Mouse (Mus musculus) limb, embryonic 14.5 days (tissue): ENCODE measurements around the gene Sf3b3. TPM values are rescaled to one million over a fixed set of nuclear protein-coding genes. Genes with fewer than 3 reads are reported as not detected.

Experiments
- ATAC-seq: fragments of 200-750 bp; cut with Nextera tagmentation; 2 replicates; pipeline ENCODE4 v1.8.0; 2017; ENCODE audit warnings: low read depth, moderate number of reproducible peaks, moderate TSS enrichment; ENCODE audit not compliant: low FRiP score
- DNase-seq: peaks from one replicate; pipeline ENCODE4 v3.0.0-alpha.2; 2015; ENCODE audit warnings: low spot score
- H3K27ac ChIP-seq: fragments of 300-500 bp; sonication (generic); replicated peaks from 2 replicates; pipeline ENCODE4 v1.5.1; 2014; ENCODE audit warnings: low read depth, mild to moderate bottlenecking, low read length, moderate library complexity, mixed read lengths
- H3K27me3 ChIP-seq: fragments of 300-500 bp; sonication (generic); 2 replicates; pipeline ENCODE4 v1.6.1; 2014; ENCODE audit warnings: low read length, mixed read lengths; ENCODE audit not compliant: control insufficient read depth, insufficient read depth
- H3K36me3 ChIP-seq: fragments of 300-500 bp; sonication (generic); 2 replicates; pipeline ENCODE4 v1.6.1; 2014; ENCODE audit warnings: mild to moderate bottlenecking, low read length, moderate library complexity, mixed read lengths; ENCODE audit not compliant: control insufficient read depth, insufficient read depth
- H3K4me1 ChIP-seq: fragments of 300-500 bp; sonication (generic); 2 replicates; pipeline ENCODE4 v1.6.1; 2014; ENCODE audit warnings: antibody characterized with exemption, low read length, mixed read lengths; ENCODE audit not compliant: control insufficient read depth, insufficient read depth
- H3K4me2 ChIP-seq: fragments of 300-500 bp; sonication (generic); replicated peaks from 2 replicates; pipeline ENCODE4 v1.6.1; 2014; ENCODE audit warnings: low read depth, mild to moderate bottlenecking, low read length, moderate library complexity; ENCODE audit not compliant: severe bottlenecking
- H3K4me3 ChIP-seq: fragments of 300-500 bp; sonication (generic); replicated peaks from 2 replicates; pipeline ENCODE4 v1.5.1; 2014; ENCODE audit warnings: low read length
- H3K9ac ChIP-seq: fragments of 300-500 bp; sonication (generic); 2 replicates; pipeline ENCODE4 v1.6.1; 2014; ENCODE audit warnings: mild to moderate bottlenecking, low read depth, low read length, moderate library complexity; ENCODE audit not compliant: severe bottlenecking
- H3K9me3 ChIP-seq: fragments of 300-500 bp; sonication (generic); 2 replicates; pipeline ENCODE4 v1.6.1; 2016; ENCODE audit warnings: low read length; ENCODE audit not compliant: control insufficient read depth
- POLR2A ChIP-seq: fragments of 200-500 bp; IDR thresholded peaks from 2 replicates; pipeline ENCODE4 v1.8.0; 2012; ENCODE audit warnings: inconsistent platforms, mild to moderate bottlenecking, moderate library complexity, borderline replicate concordance; ENCODE audit not compliant: insufficient read depth, insufficient read length; ENCODE audit errors: extremely low read depth
- WGBS: fragments of 180-500 bp; shearing (Covaris S2); extraction: QIAGEN DNeasy Blood & Tissue Kit; methylation state at CpG from one replicate; pipeline ENCODE4 v1.1.7; 2014; 5-methylcytosine and 5-hydroxymethylcytosine counted together
- polyA plus RNA-seq, 2 experiments: library from polyadenylated mRNA; depleted of rRNA in 1 of 2; stranded (reverse) in 1 of 2; unstranded in 1 of 2; fragments of >200 nt; fragmentation: Nextera tagmentation in 1 of 2; extraction: Ambion mirVana in 1 of 2; gene quantifications; 2 replicates each; pipeline versions ENCODE4 v1.2.1 to v1.2.3; 2012 to 2014

Sf3b3 gene
- polyA plus RNA-seq, 2 experiments: 92.7 to 132 TPM

- no peak overlapping the region for H3K9ac ChIP-seq
- H3K27ac ChIP-seq: no peak overlapping the region
- no peak for TF ChIP-seq POLR2A
- H3K4me1 ChIP-seq: no peaks in the 10 kb centered on the region
- H3K36me3 ChIP-seq: no peaks in the 10 kb centered on the region
- DNase-seq (no peak), ATAC-seq (no peak)
- H3K4me3 ChIP-seq: no peak overlapping the region
- no peaks in the 10 kb centered on the region for H3K9me3 ChIP-seq
- H3K27me3 ChIP-seq: no peaks in the 10 kb centered on the region
- WGBS: 80% methylated on average over 2 of the region's 2 CpGs
- H3K4me2 ChIP-seq: no peak overlapping the region
These were observed 61.2 kb downstream of the Sf3b3 start for GRCm38 (mm10) chr8:110785366-110785765.

- Histone ChIP-seq H3K9me3 (no peaks in the 10 kb centered on the region), H3K4me2 (no peak overlapping the region), H3K4me1 (no peaks in the 10 kb centered on the region), H3K27me3 (no peaks in the 10 kb centered on the region), H3K4me3 (no peak overlapping the region), H3K36me3 (no peaks in the 10 kb centered on the region), H3K27ac (no peak overlapping the region), H3K9ac (no peak overlapping the region)
- ATAC-seq: no peak
- no peak for TF ChIP-seq POLR2A
- peak; percentile 59 for DNase-seq
- 73% methylated on average over 13 of the region's 13 CpGs for WGBS
These were observed 66.5 kb downstream of the Sf3b3 start for GRCm38 (mm10) chr8:110779924-110780718.

GRCm38 (mm10) chr8:110776335-110776734 is 70.3 kb downstream of the Sf3b3 start:
- H3K9me3 ChIP-seq: no peaks in the 10 kb centered on the region
- no peak overlapping the region for H3K27ac ChIP-seq
- ATAC-seq (no peak), DNase-seq (no peak)
- no peaks in the 10 kb centered on the region for H3K27me3 ChIP-seq
- H3K4me3 ChIP-seq: no peak overlapping the region
- no peaks in the 10 kb centered on the region; the same call in 1 of the 2 replicates for H3K4me1 ChIP-seq
- no peak overlapping the region for H3K4me2 ChIP-seq
- no peak for TF ChIP-seq POLR2A
- H3K36me3 ChIP-seq: no peaks in the 10 kb centered on the region
- 96% methylated on average over 3 of the region's 3 CpGs for WGBS
- no peak overlapping the region for H3K9ac ChIP-seq

GRCm38 (mm10) chr8:110775721-110776120 is 70.9 kb downstream of the Sf3b3 start:
- H3K4me2 ChIP-seq: no peak overlapping the region
- H3K27ac ChIP-seq: no peak overlapping the region
- H3K4me1 ChIP-seq: no peaks in the 10 kb centered on the region; the same call in 1 of the 2 replicates
- 85% methylated on average over 3 of the region's 3 CpGs for WGBS
- H3K9me3 ChIP-seq: no peaks in the 10 kb centered on the region
- H3K27me3 ChIP-seq: no peaks in the 10 kb centered on the region
- no peak overlapping the region for H3K4me3 ChIP-seq
- TF ChIP-seq POLR2A: no peak
- H3K9ac ChIP-seq: no peak overlapping the region
- ATAC-seq (no peak), DNase-seq (no peak)
- H3K36me3 ChIP-seq: no peaks in the 10 kb centered on the region

GRCm38 (mm10) chr8:110775316-110775715 is 71.3 kb downstream of the Sf3b3 start:
- Histone ChIP-seq H3K36me3 (no peaks in the 10 kb centered on the region), H3K27me3 (no peaks in the 10 kb centered on the region), H3K27ac (no peak overlapping the region), H3K4me3 (no peak overlapping the region), H3K9me3 (no peaks in the 10 kb centered on the region), H3K4me1 (no peaks in the 10 kb centered on the region; the same call in 1 of the 2 replicates), H3K9ac (no peak overlapping the region), H3K4me2 (no peak overlapping the region)
- ATAC-seq: no peak
- DNase-seq: no peak
- TF ChIP-seq POLR2A: no peak
- WGBS: 79% methylated on average over 8 of the region's 8 CpGs

- Histone ChIP-seq H3K4me3 (no peak overlapping the region), H3K9me3 (no peaks in the 10 kb centered on the region), H3K36me3 (no peaks in the 10 kb centered on the region), H3K4me1 (no peaks in the 10 kb centered on the region; the same call in 1 of the 2 replicates), H3K27me3 (no peaks in the 10 kb centered on the region), H3K9ac (no peak overlapping the region), H3K27ac (no peak overlapping the region), H3K4me2 (no peak overlapping the region)
- no peak for TF ChIP-seq POLR2A
- no peak for DNase-seq
- WGBS: 85% methylated on average over 6 of the region's 6 CpGs
- no peak for ATAC-seq
These were observed 71.9 kb downstream of the Sf3b3 start for GRCm38 (mm10) chr8:110774725-110775124.
